Mouse (Mus musculus) limb, embryonic 13.5 days (tissue): ENCODE results near the gene Rbpjl. TPM values are rescaled to one million over a fixed set of nuclear protein-coding genes. Genes with fewer than 3 reads are reported as not detected.

ENCODE experiments used
- ATAC-seq: fragments of 200-750 bp; cut with Nextera tagmentation; 2 replicates; pipeline ENCODE4 v1.8.0; 2017; ENCODE audit warnings: low read depth, moderate number of reproducible peaks, moderate TSS enrichment; ENCODE audit not compliant: low FRiP score
- H3K27ac ChIP-seq: fragments of 300-500 bp; sonication (generic); 2 replicates; pipeline ENCODE4 v1.5.1; 2015; ENCODE audit warnings: inconsistent platforms, mild to moderate bottlenecking, moderate library complexity
- H3K27me3 ChIP-seq: fragments of 300-500 bp; sonication (generic); 2 replicates; pipeline ENCODE4 v1.6.1; 2015; ENCODE audit warnings: mild to moderate bottlenecking, inconsistent platforms
- H3K36me3 ChIP-seq: fragments of 300-500 bp; sonication (generic); 2 replicates; pipeline ENCODE4 v1.6.1; 2015; ENCODE audit warnings: inconsistent platforms, mild to moderate bottlenecking, moderate library complexity
- H3K4me1 ChIP-seq: fragments of 300-500 bp; sonication (generic); 2 replicates; pipeline ENCODE4 v1.6.1; 2015; ENCODE audit warnings: inconsistent platforms
- H3K4me2 ChIP-seq: fragments of 300-500 bp; sonication (generic); replicated peaks from 2 replicates; pipeline ENCODE4 v1.6.1; 2015; ENCODE audit warnings: inconsistent platforms, mild to moderate bottlenecking, moderate library complexity
- H3K4me3 ChIP-seq: fragments of 300-500 bp; sonication (generic); 2 replicates; pipeline ENCODE4 v1.5.1; 2015; ENCODE audit warnings: moderate library complexity, mild to moderate bottlenecking, inconsistent platforms
- H3K9ac ChIP-seq: fragments of 300-500 bp; sonication (generic); 2 replicates; pipeline ENCODE4 v1.6.1; 2015; ENCODE audit warnings: mild to moderate bottlenecking, inconsistent platforms
- H3K9me3 ChIP-seq: fragments of 300-500 bp; sonication (generic); 2 replicates; pipeline ENCODE4 v1.6.1; 2016; ENCODE audit warnings: inconsistent platforms
- WGBS: fragments of 180-500 bp; shearing (Covaris S2); methylation state at CpG from one replicate; pipeline ENCODE4 v1.1.7; 2015; 5-methylcytosine and 5-hydroxymethylcytosine counted together
- polyA plus RNA-seq: library from polyadenylated mRNA; unstranded; fragments of >200 nt; fragmentation: Nextera tagmentation; extraction: Ambion mirVana; gene quantifications from 2 replicates; pipeline ENCODE4 v1.2.1, GENCODE M21; 2015

Rbpjl gene
- polyA plus RNA-seq, 1 experiment from 2014 or later = 1.6 TPM

- H3K27me3 ChIP-seq = no peaks in the 10 kb centered on the region
- H3K36me3 ChIP-seq = peaks cover 40% of the 10 kb centered on the region
- H3K4me1 ChIP-seq = peaks cover 14% of the 10 kb centered on the region
- WGBS = 83% methylated on average over 15 of the region's 15 CpGs
- no peak overlapping the region for H3K4me2 ChIP-seq
- no peak overlapping the region for H3K27ac ChIP-seq
- H3K9ac ChIP-seq = no peak overlapping the region
- no peak for ATAC-seq
- no peak overlapping the region for H3K4me3 ChIP-seq
- H3K9me3 ChIP-seq = no peaks in the 10 kb centered on the region
These were observed 19.9 kb downstream of the Rbpjl start for GRCm38 (mm10) chr2:164422675-164423393.

- H3K4me2 ChIP-seq = no peak overlapping the region
- H3K4me1 ChIP-seq = peaks cover 12% of the 10 kb centered on the region
- H3K36me3 ChIP-seq = peaks cover 46% of the 10 kb centered on the region
- no peak for ATAC-seq
- 86% methylated on average over 11 of the region's 11 CpGs for WGBS
- no peaks in the 10 kb centered on the region for H3K27me3 ChIP-seq
- no peak overlapping the region for H3K27ac ChIP-seq
- H3K9me3 ChIP-seq = no peaks in the 10 kb centered on the region
- H3K9ac ChIP-seq = no peak overlapping the region
- no peak overlapping the region for H3K4me3 ChIP-seq
These were observed 20.5 kb downstream of the Rbpjl start for GRCm38 (mm10) chr2:164423464-164423863.

- ATAC-seq = no peak
- Histone ChIP-seq H3K27me3 (0 out of 2 replicates have a peak, but pooled peaks cover 5% of the 10 kb centered on the region), H3K4me2 (no peak overlapping the region), H3K36me3 (peaks cover 56% of the 10 kb centered on the region), H3K4me1 (peaks cover 2% of the 10 kb centered on the region), H3K9me3 (no peaks in the 10 kb centered on the region), H3K4me3 (no peak overlapping the region), H3K27ac (no peak overlapping the region), H3K9ac (no peak overlapping the region)
- 91% methylated on average over 8 of the region's 8 CpGs for WGBS
These were observed 21.5 kb downstream of the Rbpjl start for GRCm38 (mm10) chr2:164424406-164424805.

GRCm38 (mm10) chr2:164425401-164425800, 22.5 kb downstream of the Rbpjl start:
- 75% methylated on average over 5 of the region's 5 CpGs for WGBS
- Histone ChIP-seq H3K4me2 (no peak overlapping the region), H3K9ac (no peak overlapping the region), H3K36me3 (peaks cover 58% of the 10 kb centered on the region), H3K4me1 (peaks cover 2% of the 10 kb centered on the region; the same call in 1 of the 2 replicates), H3K27me3 (0 out of 2 replicates have a peak, but pooled peaks cover 10% of the 10 kb centered on the region), H3K4me3 (no peak overlapping the region), H3K9me3 (no peaks in the 10 kb centered on the region), H3K27ac (no peak overlapping the region)
- no peak for ATAC-seq

DNA sequence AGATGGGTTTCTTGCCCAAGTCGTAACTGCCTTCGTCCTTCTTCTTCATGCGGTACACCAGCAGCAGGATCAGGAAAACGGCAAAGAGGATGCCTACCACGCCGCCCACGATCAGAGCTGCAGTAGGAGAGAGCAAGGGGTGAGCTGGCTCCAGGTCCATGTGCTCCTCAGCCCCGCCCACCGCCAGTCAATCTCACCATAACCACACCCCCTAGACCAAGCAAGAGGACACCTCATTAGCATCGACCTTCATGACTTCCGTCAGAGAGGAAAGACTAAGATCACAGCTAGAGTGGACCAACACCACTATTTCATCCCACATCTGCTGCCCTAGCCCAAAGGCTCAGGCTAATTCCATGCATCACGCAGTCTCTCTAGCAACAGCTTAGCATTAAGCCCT, 23.2 kb downstream of the Rbpjl start:
- WGBS = 19% methylated on average over 12 of the region's 12 CpGs
- H3K4me3 ChIP-seq = no peak overlapping the region
- no peaks in the 10 kb centered on the region for H3K9me3 ChIP-seq
- H3K4me1 ChIP-seq = peaks cover 9% of the 10 kb centered on the region
- H3K4me2 ChIP-seq = no peak overlapping the region
- no peak for ATAC-seq
- H3K9ac ChIP-seq = no peak overlapping the region
- peaks cover 58% of the 10 kb centered on the region for H3K36me3 ChIP-seq
- 0 out of 2 replicates have a peak, but pooled peaks cover 10% of the 10 kb centered on the region for H3K27me3 ChIP-seq
- H3K27ac ChIP-seq = no peak overlapping the region

DNA sequence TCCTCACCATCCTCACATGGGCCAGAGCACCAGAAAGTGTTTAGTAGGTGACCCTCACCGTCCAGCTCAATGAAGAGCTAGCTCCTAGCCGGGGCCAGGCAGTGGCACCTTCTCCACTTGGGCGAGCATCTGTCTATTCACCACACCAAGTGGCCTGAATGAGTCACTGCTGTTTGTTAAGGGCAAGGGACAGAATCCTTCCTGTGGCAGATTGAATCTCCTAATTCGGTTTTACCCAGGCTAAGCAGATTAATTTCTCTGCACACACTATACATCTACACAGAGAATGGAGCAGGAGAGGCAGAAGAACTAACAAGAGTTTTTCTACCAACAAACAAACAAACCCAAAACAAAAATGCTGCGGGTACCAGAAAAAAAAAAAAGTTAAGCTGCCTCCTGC, 24.0 kb downstream of the Rbpjl start:
- H3K4me1 ChIP-seq = peaks cover 17% of the 10 kb centered on the region
- peaks cover 58% of the 10 kb centered on the region for H3K36me3 ChIP-seq
- H3K9ac ChIP-seq = no peak overlapping the region
- H3K27me3 ChIP-seq = 0 out of 2 replicates have a peak, but pooled peaks cover 10% of the 10 kb centered on the region
- H3K4me2 ChIP-seq = no peak overlapping the region
- no peak overlapping the region for H3K27ac ChIP-seq
- H3K4me3 ChIP-seq = no peak overlapping the region
- WGBS = 85% methylated on average over 5 of the region's 5 CpGs
- no peak for ATAC-seq
- H3K9me3 ChIP-seq = no peaks in the 10 kb centered on the region

DNA sequence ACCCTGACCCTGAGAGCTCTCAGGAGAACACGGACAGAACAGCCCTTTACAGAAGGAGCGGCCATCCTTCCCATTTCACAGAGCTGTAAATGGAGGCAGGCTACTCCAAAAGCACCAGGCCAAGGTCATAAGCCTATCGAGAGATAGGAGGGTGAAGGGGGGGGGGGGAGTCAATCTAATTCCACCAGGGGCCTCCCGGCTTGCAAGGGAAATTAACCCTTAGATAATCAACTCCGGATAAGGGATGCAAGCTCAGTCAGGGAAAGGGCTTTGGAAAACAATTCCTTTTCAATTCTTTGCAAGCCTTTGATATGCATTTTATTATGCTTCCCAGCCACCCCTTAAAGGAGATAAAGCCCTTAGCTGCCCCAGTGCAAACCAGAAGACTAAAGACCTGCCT, 25.5 kb downstream of the Rbpjl start:
- H3K4me2 ChIP-seq = no peak overlapping the region
- ATAC-seq = no peak
- H3K4me3 ChIP-seq = no peak overlapping the region
- peaks cover 56% of the 10 kb centered on the region for H3K36me3 ChIP-seq
- H3K27ac ChIP-seq = no peak overlapping the region
- H3K9me3 ChIP-seq = no peaks in the 10 kb centered on the region
- 41% methylated on average over 5 of the region's 5 CpGs for WGBS
- no peak overlapping the region for H3K9ac ChIP-seq
- H3K4me1 ChIP-seq = peaks cover 32% of the 10 kb centered on the region
- 0 out of 2 replicates have a peak, but pooled peaks cover 10% of the 10 kb centered on the region for H3K27me3 ChIP-seq

DNA sequence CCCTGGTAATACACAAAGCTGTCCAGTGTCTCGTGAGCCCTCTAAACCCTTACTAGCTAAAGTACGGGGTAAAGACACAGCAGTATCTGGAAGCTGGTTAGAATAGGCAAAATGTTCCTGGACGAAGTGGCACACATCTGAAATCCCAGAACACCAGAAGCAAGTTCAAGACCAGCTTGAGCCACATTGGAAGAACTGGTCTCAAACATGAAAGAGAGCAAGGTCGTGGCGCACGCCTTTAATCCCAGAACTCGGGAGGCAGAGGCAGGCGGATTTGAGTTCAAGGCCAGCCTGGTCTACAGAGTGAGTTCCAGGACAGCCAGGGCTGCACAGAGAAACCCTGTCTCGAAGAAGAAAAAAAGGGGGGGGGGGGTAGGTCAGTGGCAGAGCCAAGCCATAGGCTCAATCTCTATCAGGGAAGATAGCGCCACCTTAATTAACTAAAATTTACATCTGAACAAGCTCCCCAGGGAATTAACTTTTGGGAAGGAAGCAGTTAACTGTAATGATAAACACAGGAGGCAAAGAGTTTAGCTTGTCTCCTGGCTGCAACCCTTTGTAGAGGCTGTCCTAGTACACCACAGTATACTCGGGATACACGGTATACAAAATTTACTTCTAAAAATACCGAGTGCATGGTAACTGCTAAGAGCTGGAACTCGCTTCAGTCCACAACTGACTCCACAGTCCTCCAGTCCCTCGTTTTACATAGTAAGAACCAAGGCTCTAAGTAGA, 27.1 kb downstream of the Rbpjl start:
- Histone ChIP-seq H3K36me3 (peaks cover 43% of the 10 kb centered on the region), H3K27ac (peak overlapping the region; percentile 15; the same call in 1 of the 2 replicates), H3K9me3 (no peaks in the 10 kb centered on the region), H3K9ac (no peak overlapping the region), H3K27me3 (0 out of 2 replicates have a peak, but pooled peaks cover 10% of the 10 kb centered on the region), H3K4me3 (no peak overlapping the region), H3K4me1 (peaks cover 48% of the 10 kb centered on the region), H3K4me2 (0 out of 2 replicates have a peak overlapping the region, but pooled peaks have one; percentile 38)
- no peak for ATAC-seq
- 47% methylated on average over 15 of the region's 15 CpGs for WGBS

- no peaks in the 10 kb centered on the region for H3K9me3 ChIP-seq
- peaks cover 55% of the 10 kb centered on the region for H3K4me1 ChIP-seq
- peak overlapping the region; percentile 15; the same call in 1 of the 2 replicates for H3K27ac ChIP-seq
- peak; percentile 34; the same call in 1 of the 2 replicates for ATAC-seq
- no peak overlapping the region for H3K4me3 ChIP-seq
- no peak overlapping the region for H3K9ac ChIP-seq
- H3K27me3 ChIP-seq = 0 out of 2 replicates have a peak, but pooled peaks cover 10% of the 10 kb centered on the region
- peaks cover 40% of the 10 kb centered on the region for H3K36me3 ChIP-seq
- H3K4me2 ChIP-seq = peak overlapping the region; percentile 38
- 9% methylated on average over 7 of the region's 7 CpGs for WGBS
These were observed 27.8 kb downstream of the Rbpjl start for GRCm38 (mm10) chr2:164430697-164431096.

DNA sequence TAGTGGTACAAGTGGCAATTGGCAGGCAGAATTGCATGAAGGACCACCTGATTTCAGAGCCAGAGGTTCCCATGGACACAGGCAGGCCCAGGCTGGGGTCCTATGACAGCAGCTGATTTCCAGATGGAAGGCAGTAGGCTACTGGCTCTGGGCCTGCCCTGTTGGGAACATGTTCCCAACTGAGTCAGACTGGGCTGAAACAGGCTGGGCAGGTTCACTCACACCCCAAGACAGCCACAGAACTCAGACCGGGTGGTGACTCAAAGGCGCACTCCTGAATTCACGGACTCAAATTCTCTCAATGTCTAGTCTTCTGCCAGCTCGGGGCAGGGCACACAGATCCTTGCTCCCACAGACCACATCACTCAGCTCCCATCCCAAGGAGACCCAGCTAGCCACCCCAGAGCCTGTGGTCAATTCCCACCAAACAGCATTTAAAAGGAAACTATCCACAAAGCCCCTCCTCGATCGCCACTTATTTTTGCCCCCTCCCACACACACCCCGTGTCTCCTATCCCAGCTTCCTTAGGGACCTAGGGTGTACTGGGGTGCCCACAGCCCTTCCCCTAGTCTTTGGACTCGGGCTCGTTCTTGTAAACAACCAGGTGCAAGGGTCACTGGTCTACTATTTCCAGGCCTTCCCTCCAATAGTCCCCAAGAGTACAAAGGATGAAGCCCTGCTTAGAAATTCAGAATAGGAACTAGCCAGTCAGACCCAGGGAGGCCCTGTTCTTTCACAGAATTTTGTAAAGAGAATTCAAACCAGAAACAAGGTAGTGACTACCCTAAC, 28.9 kb downstream of the Rbpjl start:
- Histone ChIP-seq H3K27ac (peak overlapping the region; percentile 56), H3K9me3 (no peaks in the 10 kb centered on the region), H3K4me2 (peak overlapping the region; percentile 36; the same call in 1 of the 2 replicates), H3K4me1 (peaks cover 67% of the 10 kb centered on the region), H3K9ac (no peak overlapping the region), H3K27me3 (0 out of 2 replicates have a peak, but pooled peaks cover 10% of the 10 kb centered on the region), H3K36me3 (peaks cover 28% of the 10 kb centered on the region), H3K4me3 (no peak overlapping the region)
- 56% methylated on average over 9 of the region's 9 CpGs for WGBS
- ATAC-seq = no peak

DNA sequence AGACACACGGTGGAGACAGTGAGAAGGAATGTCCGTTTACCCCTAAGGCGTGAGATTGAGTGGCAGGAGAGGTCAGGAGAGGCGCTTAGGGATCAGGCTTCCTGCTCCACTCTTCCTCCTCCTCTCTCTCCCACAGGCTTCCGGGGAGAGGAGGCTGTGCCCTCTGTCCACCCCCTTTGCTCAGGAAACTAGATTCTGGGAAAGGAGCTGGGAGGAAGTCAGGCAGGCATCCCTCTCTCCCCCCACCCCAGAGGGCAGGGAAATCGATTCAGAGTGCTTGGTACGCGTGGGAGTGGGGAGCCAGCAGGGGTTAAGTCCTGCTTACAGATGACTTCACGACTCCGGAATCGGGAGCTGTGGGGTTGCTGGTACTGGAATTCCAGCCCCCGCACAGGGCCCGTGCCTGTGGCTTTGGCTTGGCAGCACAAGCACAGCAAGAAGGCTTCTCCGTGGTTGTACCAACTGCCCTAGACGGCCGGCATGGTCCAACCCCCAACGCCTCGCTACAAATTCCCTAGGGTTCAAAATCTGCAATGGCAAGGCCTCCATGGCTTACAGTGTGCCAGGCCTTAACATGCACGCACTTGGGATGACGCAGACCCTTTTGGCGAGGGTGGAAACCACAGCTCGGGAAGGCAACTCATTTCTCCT, 29.7 kb downstream of the Rbpjl start:
- H3K27me3 ChIP-seq = 0 out of 2 replicates have a peak, but pooled peaks cover 10% of the 10 kb centered on the region
- H3K4me2 ChIP-seq = peak overlapping the region; percentile 36
- H3K9me3 ChIP-seq = no peaks in the 10 kb centered on the region
- H3K4me3 ChIP-seq = no peak overlapping the region
- peaks cover 75% of the 10 kb centered on the region for H3K4me1 ChIP-seq
- H3K27ac ChIP-seq = peak overlapping the region; percentile 56
- WGBS = 23% methylated on average over 22 of the region's 22 CpGs
- peaks cover 20% of the 10 kb centered on the region for H3K36me3 ChIP-seq
- peak overlapping the region; percentile 27; the same call in 1 of the 2 replicates for H3K9ac ChIP-seq
- peak; percentile 21; the same call in 1 of the 2 replicates for ATAC-seq
